Mouse (Mus musculus) neural tube, embryonic 15.5 days (tissue): ENCODE measurements around the gene Nudt22. TPM values are rescaled to one million over a fixed set of nuclear protein-coding genes. Genes with fewer than 3 reads are reported as not detected.

Source experiments
- ATAC-seq: fragments of 200-750 bp; cut with Nextera tagmentation; 2 replicates; pipeline ENCODE4 v1.8.0; 2017; ENCODE audit warnings: mild to moderate bottlenecking, moderate TSS enrichment, moderate library complexity; ENCODE audit not compliant: low FRiP score
- H3K27ac ChIP-seq: fragments of 300-500 bp; sonication (generic); replicated peaks from 2 replicates; pipeline ENCODE4 v1.5.1; 2015; ENCODE audit warnings: mild to moderate bottlenecking, inconsistent platforms
- H3K27me3 ChIP-seq: fragments of 300-500 bp; sonication (generic); replicated peaks from 2 replicates; pipeline ENCODE4 v1.6.1; 2015; ENCODE audit warnings: inconsistent platforms
- H3K36me3 ChIP-seq: fragments of 300-500 bp; sonication (generic); 2 replicates; pipeline ENCODE4 v1.6.1; 2015; ENCODE audit warnings: inconsistent platforms
- H3K4me1 ChIP-seq: fragments of 300-500 bp; sonication (generic); 2 replicates; pipeline ENCODE4 v1.6.1; 2015; ENCODE audit warnings: inconsistent platforms
- H3K4me2 ChIP-seq: fragments of 300-500 bp; sonication (generic); 2 replicates; pipeline ENCODE4 v1.6.1; 2015; ENCODE audit warnings: inconsistent platforms, mild to moderate bottlenecking, moderate library complexity
- H3K4me3 ChIP-seq: fragments of 300-500 bp; sonication (generic); replicated peaks from 2 replicates; pipeline ENCODE4 v1.5.1; 2015; ENCODE audit warnings: mild to moderate bottlenecking, inconsistent platforms
- H3K9ac ChIP-seq: fragments of 300-500 bp; sonication (generic); replicated peaks from 2 replicates; pipeline ENCODE4 v1.6.1; 2015; ENCODE audit warnings: mild to moderate bottlenecking, inconsistent platforms
- H3K9me3 ChIP-seq: fragments of 300-500 bp; sonication (generic); replicated peaks from 2 replicates; pipeline ENCODE4 v1.6.1; 2016; ENCODE audit warnings: inconsistent platforms
- WGBS: fragments of 180-500 bp; shearing (Covaris S2); methylation state at CpG from one replicate; pipeline ENCODE4 v1.1.7; 2015; ENCODE audit warnings: mixed read lengths; 5-methylcytosine and 5-hydroxymethylcytosine counted together
- polyA plus RNA-seq: library from polyadenylated mRNA; unstranded; fragments of >200 nt; fragmentation: Nextera tagmentation; extraction: Ambion mirVana; gene quantifications from 2 replicates; pipeline ENCODE4 v1.2.1, GENCODE M21; 2015

The Nudt22 gene
- polyA plus RNA-seq, 1 experiment from 2014 or later = 24.8 TPM

GRCm38 (mm10) chr19:7018546-7018945 lies 22.6 kb upstream of the Nudt22 start:
- Histone ChIP-seq H3K36me3 (peaks cover 58% of the 10 kb centered on the region), H3K4me2 (no peak overlapping the region)
- WGBS = 94% methylated on average over 11 of the region's 11 CpGs

GRCm38 (mm10) chr19:7017541-7018457 lies 21.9 kb upstream of the Nudt22 start:
- H3K9me3 ChIP-seq = no peaks in the 10 kb centered on the region
- peaks cover 52% of the 10 kb centered on the region for H3K36me3 ChIP-seq
- no peaks in the 10 kb centered on the region for H3K27me3 ChIP-seq
- no peak overlapping the region for H3K27ac ChIP-seq
- no peak overlapping the region for H3K4me3 ChIP-seq
- no peak for ATAC-seq
- no peak overlapping the region for H3K4me2 ChIP-seq
- H3K4me1 ChIP-seq = no peaks in the 10 kb centered on the region
- 80% methylated on average over 12 of the region's 12 CpGs for WGBS
- H3K9ac ChIP-seq = no peak overlapping the region

More at GRCm38 (mm10) chr19:7018546-7018945, 22.6 kb upstream of the Nudt22 start:
- H3K9me3 ChIP-seq = no peaks in the 10 kb centered on the region
- no peak overlapping the region for H3K9ac ChIP-seq
- no peak overlapping the region for H3K4me3 ChIP-seq
- no peaks in the 10 kb centered on the region for H3K27me3 ChIP-seq
- no peaks in the 10 kb centered on the region for H3K4me1 ChIP-seq
- no peak for ATAC-seq
- no peak overlapping the region for H3K27ac ChIP-seq

DNA sequence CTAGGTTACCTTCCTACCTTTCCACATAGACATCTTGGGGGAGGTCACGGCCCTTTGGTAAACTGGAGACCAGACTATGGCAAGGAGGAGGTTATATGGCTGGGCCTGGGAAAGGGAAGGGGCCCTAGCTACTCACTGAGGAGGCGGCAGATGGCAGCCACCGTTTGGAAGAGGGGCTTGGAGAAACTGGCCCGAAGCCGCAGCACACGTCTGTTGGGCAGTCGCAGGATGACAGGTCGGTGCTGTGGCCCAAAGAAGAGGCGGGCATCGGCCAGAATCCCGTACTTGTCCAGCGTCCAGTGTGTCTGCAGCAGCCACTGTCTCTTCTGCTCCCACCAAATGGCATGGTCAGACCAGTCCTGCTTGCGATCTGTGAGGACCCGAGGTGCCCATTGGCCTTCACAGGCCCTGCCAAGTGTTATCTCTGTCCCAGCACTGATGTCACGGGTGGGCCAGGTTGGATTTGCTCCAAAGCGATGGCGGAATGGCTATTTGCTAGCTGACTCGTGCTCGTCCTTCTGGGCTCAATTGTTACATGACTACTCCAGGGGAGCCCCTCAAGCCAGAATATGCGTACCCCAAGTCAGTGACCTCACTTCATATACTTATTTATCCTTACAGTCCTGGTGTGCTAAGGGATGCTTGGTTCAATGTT lies 18.7 kb upstream of the Nudt22 start:
- H3K9me3 ChIP-seq = no peaks in the 10 kb centered on the region
- H3K36me3 ChIP-seq = peaks cover 20% of the 10 kb centered on the region
- H3K9ac ChIP-seq = no peak overlapping the region
- WGBS = 93% methylated on average over 20 of the region's 20 CpGs
- no peaks in the 10 kb centered on the region for H3K27me3 ChIP-seq
- ATAC-seq = no peak
- H3K4me3 ChIP-seq = no peak overlapping the region
- H3K4me2 ChIP-seq = no peak overlapping the region
- H3K27ac ChIP-seq = no peak overlapping the region
- no peaks in the 10 kb centered on the region for H3K4me1 ChIP-seq

DNA sequence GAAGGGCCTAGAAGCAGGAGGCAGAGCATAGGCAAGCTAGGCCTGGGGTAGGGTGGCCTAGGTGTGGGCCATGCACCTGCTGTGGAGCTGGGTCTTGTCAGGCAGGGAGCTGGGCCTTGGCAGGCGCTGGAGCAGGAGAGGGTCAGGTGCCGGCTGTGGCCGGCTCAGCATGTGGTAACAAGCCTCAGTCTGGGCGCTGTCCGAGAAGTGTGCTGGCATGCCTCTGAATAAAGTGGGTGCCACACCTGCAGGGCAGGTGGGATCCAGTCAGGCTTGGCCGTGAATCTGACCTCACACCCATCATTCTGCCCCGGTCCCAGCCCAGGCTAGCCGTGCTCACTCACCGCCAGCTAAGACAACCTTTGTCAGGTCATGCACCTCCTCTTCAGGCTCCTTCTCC lies 18.1 kb upstream of the Nudt22 start:
- H3K4me1 ChIP-seq = no peaks in the 10 kb centered on the region
- no peak overlapping the region for H3K9ac ChIP-seq
- H3K27me3 ChIP-seq = no peaks in the 10 kb centered on the region
- 86% methylated on average over 9 of the region's 9 CpGs for WGBS
- peaks cover 14% of the 10 kb centered on the region for H3K36me3 ChIP-seq
- H3K4me3 ChIP-seq = no peak overlapping the region
- H3K4me2 ChIP-seq = no peak overlapping the region
- no peak overlapping the region for H3K27ac ChIP-seq
- ATAC-seq = no peak
- no peaks in the 10 kb centered on the region for H3K9me3 ChIP-seq

- Histone ChIP-seq H3K4me1 (no peaks in the 10 kb centered on the region), H3K36me3 (0 out of 2 replicates have a peak, but pooled peaks cover 6% of the 10 kb centered on the region), H3K27me3 (no peaks in the 10 kb centered on the region), H3K27ac (no peak overlapping the region), H3K9me3 (no peaks in the 10 kb centered on the region), H3K9ac (no peak overlapping the region), H3K4me2 (no peak overlapping the region), H3K4me3 (no peak overlapping the region)
- WGBS = 77% methylated on average over 4 of the region's 4 CpGs
- ATAC-seq = no peak
These were observed 16.5 kb upstream of the Nudt22 start for GRCm38 (mm10) chr19:7012426-7012825.

DNA sequence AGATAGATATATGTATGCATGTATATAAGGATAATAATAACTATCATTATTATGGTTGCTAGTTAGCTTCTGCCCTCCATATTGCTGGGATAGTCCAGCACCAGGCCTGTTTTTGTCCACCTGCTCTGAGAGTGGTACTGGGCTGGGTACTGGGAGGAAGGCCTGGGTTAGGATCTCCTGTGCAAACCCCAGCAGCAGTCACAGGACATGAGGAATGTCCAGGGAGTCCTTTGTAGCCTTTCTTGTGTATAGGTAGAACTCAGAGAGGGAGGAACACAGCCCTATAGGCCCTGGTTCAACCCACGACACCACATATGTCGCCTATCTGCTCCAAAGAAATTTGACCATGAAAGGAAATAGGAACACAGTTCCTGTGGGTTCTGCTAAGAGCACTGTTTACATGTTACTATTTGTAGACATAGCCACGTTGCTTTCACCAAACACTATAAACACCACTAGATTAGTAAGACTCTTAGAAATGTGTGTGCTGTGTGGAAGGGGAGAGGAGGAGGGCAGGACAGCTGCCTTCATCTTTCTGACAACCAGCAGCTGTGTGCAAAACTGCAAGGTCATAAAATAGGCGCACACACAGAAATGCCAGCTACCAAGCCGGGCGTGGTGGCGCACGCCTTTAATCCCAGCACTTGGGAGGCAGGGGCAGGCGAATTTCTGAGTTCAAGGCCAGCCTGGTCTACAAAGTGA lies 11.1 kb upstream of the Nudt22 start:
- H3K36me3 ChIP-seq = no peaks in the 10 kb centered on the region
- H3K4me3 ChIP-seq = no peak overlapping the region
- no peaks in the 10 kb centered on the region for H3K9me3 ChIP-seq
- no peak for ATAC-seq
- no peaks in the 10 kb centered on the region for H3K27me3 ChIP-seq
- H3K9ac ChIP-seq = no peak overlapping the region
- 88% methylated on average over 9 of the region's 9 CpGs for WGBS
- no peak overlapping the region for H3K27ac ChIP-seq
- H3K4me1 ChIP-seq = no peaks in the 10 kb centered on the region
- no peak overlapping the region for H3K4me2 ChIP-seq

DNA sequence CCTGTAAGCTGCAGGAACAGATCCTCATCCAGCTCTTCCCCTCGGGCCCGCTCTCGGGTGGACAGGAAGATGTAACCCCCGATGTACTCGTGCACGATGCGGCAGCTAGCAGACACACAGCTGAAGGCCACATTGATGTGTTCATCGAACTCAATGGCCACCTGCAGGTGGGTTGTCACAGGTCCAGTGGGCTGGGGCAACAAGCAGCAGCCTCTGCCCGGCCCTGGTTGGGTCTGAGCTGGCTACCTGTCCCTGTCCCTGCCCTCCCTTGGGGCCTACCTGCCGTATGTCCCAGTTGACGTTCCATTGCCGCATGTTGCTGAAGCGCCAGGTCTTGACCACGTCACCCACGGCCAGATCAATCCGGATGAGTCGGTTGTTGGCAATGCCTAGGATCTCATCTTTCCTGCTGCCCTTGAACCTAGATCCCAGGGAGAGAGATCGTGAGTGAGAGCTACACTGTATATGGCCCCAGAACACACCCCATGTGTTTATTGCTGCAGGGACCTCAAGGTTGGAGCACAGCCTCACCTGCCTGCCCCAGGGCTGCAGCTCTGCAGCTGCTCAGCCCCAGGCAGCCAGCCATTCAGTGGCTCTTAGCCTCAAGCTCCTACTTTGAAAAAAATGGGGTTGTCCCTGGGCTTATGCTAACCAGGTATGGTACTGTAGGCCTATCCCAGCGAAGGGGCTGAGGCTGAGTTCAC lies 3.6 kb upstream of the Nudt22 start:
- Histone ChIP-seq H3K36me3 (peaks cover 19% of the 10 kb centered on the region), H3K27me3 (no peaks in the 10 kb centered on the region), H3K9me3 (no peaks in the 10 kb centered on the region), H3K9ac (no peak overlapping the region), H3K4me1 (peaks cover 30% of the 10 kb centered on the region), H3K4me2 (no peak overlapping the region), H3K27ac (no peak overlapping the region), H3K4me3 (no peak overlapping the region)
- WGBS = 95% methylated on average over 19 of the region's 19 CpGs
- ATAC-seq = no peak

DNA sequence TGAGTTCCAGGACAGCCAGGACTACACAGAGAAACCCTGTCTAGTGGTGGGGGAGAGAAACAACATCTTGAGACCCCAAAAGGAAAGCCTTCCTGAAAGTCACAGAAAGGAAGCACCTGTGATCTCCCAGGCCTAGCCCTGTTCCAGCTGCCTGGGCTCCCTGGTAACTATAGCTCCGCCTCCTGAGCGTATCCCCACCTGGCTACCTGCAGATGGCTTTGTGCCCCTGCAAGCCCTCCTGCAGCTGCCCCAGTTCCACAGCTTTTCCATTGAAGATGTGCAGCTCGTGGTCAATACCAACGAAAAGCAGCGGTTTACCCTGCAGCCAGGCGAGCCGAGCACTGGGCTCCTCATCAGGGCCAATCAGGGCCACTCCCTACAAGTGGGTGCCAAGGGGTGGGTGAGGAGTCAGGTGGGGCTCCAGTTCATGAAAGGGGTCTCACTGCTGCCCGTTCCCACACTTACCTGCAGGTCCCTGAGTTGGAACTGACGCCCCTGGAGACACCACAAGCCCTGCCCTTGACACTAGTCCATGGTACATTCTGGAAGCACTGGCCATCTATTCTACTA lies 1.9 kb upstream of the Nudt22 start:
- no peak for ATAC-seq
- no peak overlapping the region for H3K4me2 ChIP-seq
- H3K36me3 ChIP-seq = peaks cover 19% of the 10 kb centered on the region
- no peak overlapping the region for H3K27ac ChIP-seq
- peaks cover 42% of the 10 kb centered on the region for H3K4me1 ChIP-seq
- H3K9me3 ChIP-seq = no peaks in the 10 kb centered on the region
- H3K9ac ChIP-seq = no peak overlapping the region
- H3K27me3 ChIP-seq = no peaks in the 10 kb centered on the region
- no peak overlapping the region for H3K4me3 ChIP-seq
- WGBS = 81% methylated on average over 9 of the region's 9 CpGs

- no peak; the same call in 1 of the 2 replicates for ATAC-seq
- peaks cover 54% of the 10 kb centered on the region for H3K4me1 ChIP-seq
These were observed 494 bp downstream of the Nudt22 start for GRCm38 (mm10) chr19:6995255-6995991.

GRCm38 (mm10) chr19:6994489-6994888 lies 1.4 kb downstream of the Nudt22 start:
- Histone ChIP-seq H3K27ac (no peak overlapping the region), H3K9me3 (no peaks in the 10 kb centered on the region), H3K36me3 (peaks cover 10% of the 10 kb centered on the region), H3K9ac (peak overlapping the region; percentile 78; the same call in 1 of the 2 replicates), H3K4me1 (peaks cover 54% of the 10 kb centered on the region), H3K4me2 (peak overlapping the region; percentile 90), H3K4me3 (no peak overlapping the region; the same call in 1 of the 2 replicates), H3K27me3 (no peaks in the 10 kb centered on the region)
- 88% methylated on average over 8 of the region's 8 CpGs for WGBS
- no peak for ATAC-seq

More at GRCm38 (mm10) chr19:6995255-6995991, 494 bp downstream of the Nudt22 start:
- Histone ChIP-seq H3K27ac (peak overlapping the region; percentile 78), H3K4me3 (peak overlapping the region; percentile 65), H3K36me3 (peaks cover 18% of the 10 kb centered on the region), H3K4me2 (peak overlapping the region; percentile 90), H3K9ac (peak overlapping the region; percentile 78), H3K27me3 (no peaks in the 10 kb centered on the region), H3K9me3 (no peaks in the 10 kb centered on the region)
- 49% methylated on average over 21 of the region's 21 CpGs for WGBS
